Mouse (Mus musculus) limb, embryonic 11.5 days (tissue): ENCODE measurements around the gene Olfr1512. TPM values are rescaled to one million over a fixed set of nuclear protein-coding genes. Genes with fewer than 3 reads are reported as not detected.
A peak's percentile ranks its signal among the peaks of the same experiment; 100 is the strongest.
"Not testable (repeated sequence)": the region's sequence is repeated elsewhere in the genome, so short reads cannot be mapped to it uniquely, and the experiment has no call there.

Source experiments
- ATAC-seq: fragments of 200-750 bp; cut with Nextera tagmentation; 2 replicates; pipeline ENCODE4 v1.8.0; 2017; ENCODE audit warnings: low read depth; ENCODE audit not compliant: insufficient number of reproducible peaks, low FRiP score, low TSS enrichment
- DNase-seq: peaks from one replicate; pipeline ENCODE4 v3.0.0-alpha.2; 2015; ENCODE audit warnings: low spot score
- H3K27ac ChIP-seq: fragments of 300-500 bp; sonication (generic); replicated peaks from 2 replicates; pipeline ENCODE4 v1.5.1; 2014; ENCODE audit warnings: low read depth, mild to moderate bottlenecking, low read length
- H3K27me3 ChIP-seq: fragments of 300-500 bp; sonication (generic); 2 replicates; pipeline ENCODE4 v1.6.1; 2014; ENCODE audit warnings: mild to moderate bottlenecking, low read length, mixed read lengths; ENCODE audit not compliant: control insufficient read depth, insufficient read depth
- H3K36me3 ChIP-seq: fragments of 300-500 bp; sonication (generic); 2 replicates; pipeline ENCODE4 v1.6.1; 2014; ENCODE audit warnings: mild to moderate bottlenecking, low read length, moderate library complexity, mixed read lengths; ENCODE audit not compliant: control insufficient read depth, insufficient read depth
- H3K4me1 ChIP-seq: fragments of 300-500 bp; sonication (generic); 2 replicates; pipeline ENCODE4 v1.6.1; 2014; ENCODE audit warnings: low read length, mixed read lengths; ENCODE audit not compliant: control insufficient read depth, insufficient read depth
- H3K4me2 ChIP-seq: fragments of 300-500 bp; sonication (generic); 2 replicates; pipeline ENCODE4 v1.6.1; 2014; ENCODE audit warnings: low read depth, mild to moderate bottlenecking, moderate library complexity; ENCODE audit not compliant: severe bottlenecking
- H3K4me3 ChIP-seq: fragments of 300-500 bp; sonication (generic); 2 replicates; pipeline ENCODE4 v1.5.1; 2014; ENCODE audit warnings: low read depth, low read length
- H3K9ac ChIP-seq: fragments of 300-500 bp; sonication (generic); 2 replicates; pipeline ENCODE4 v1.6.1; 2014; ENCODE audit warnings: mild to moderate bottlenecking, low read length
- H3K9me3 ChIP-seq: fragments of 300-500 bp; sonication (generic); 2 replicates; pipeline ENCODE4 v1.6.1; 2016; ENCODE audit warnings: low read length; ENCODE audit not compliant: control insufficient read depth
- WGBS: fragments of 180-500 bp; shearing (Covaris S2); extraction: QIAGEN DNeasy Blood & Tissue Kit; methylation state at CpG from one replicate; pipeline ENCODE4 v1.1.7; 2014; 5-methylcytosine and 5-hydroxymethylcytosine counted together
- polyA plus RNA-seq: library from polyadenylated mRNA; unstranded; fragments of >200 nt; fragmentation: Nextera tagmentation; extraction: Ambion mirVana; gene quantifications from 2 replicates; pipeline ENCODE4 v1.2.1, GENCODE M21; 2014

The Olfr1512 gene
- polyA plus RNA-seq: not detected in 2 replicates

GRCm38 (mm10) chr14:52379068-52379467, at the start of gene Olfr1512:
Gene Olfr1512 (minus strand): TSS chr14:52379168.
- Histone ChIP-seq H3K4me1 (no peaks in the 10 kb centered on the region), H3K36me3 (no peaks in the 10 kb centered on the region), H3K4me3 (no peak within 1 kb of the TSS), H3K27ac (no peak within 1 kb of the TSS), H3K4me2 (no peak within 1 kb of the TSS), H3K9ac (no peak within 1 kb of the TSS), H3K27me3 (no peaks in the 10 kb centered on the region), H3K9me3 (no peaks in the 10 kb centered on the region)
- ATAC-seq (no peak), DNase-seq (no peak)
- 78% methylated on average over 2 of the region's 2 CpGs for WGBS

DNA sequence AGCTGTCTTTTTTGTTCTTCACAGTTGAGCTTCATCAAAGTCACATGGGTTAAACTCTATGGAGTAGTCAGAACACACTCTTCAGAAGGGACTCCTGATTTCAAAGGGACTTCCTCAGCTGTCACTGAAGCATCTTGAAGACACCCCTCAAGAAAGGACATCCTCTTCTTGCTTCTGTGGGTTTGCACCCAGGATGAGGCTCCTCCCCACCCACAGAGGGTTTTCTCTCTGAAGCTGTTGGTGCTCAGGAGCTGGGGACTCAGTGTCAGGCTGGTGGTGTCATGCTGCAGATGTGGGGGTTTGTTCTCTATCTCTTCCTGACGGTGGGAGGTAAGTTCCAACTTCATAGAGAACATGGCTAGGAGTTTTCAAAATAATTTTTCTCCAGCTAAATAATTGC, 48.7 kb upstream of the Olfr1512 start:
- H3K9me3 ChIP-seq: no peaks in the 10 kb centered on the region
- H3K27me3 ChIP-seq: no peaks in the 10 kb centered on the region
- ATAC-seq (no peak), DNase-seq (no peak)
- H3K4me2 ChIP-seq: no peak overlapping the region
- no peaks in the 10 kb centered on the region for H3K4me1 ChIP-seq
- H3K27ac ChIP-seq: no peak overlapping the region
- 94% methylated on average over 1 of the region's 1 CpGs for WGBS
- H3K9ac ChIP-seq: no peak overlapping the region
- H3K36me3 ChIP-seq: no peaks in the 10 kb centered on the region
- H3K4me3 ChIP-seq: no peak overlapping the region

GRCm38 (mm10) chr14:52414273-52414672, 35.3 kb upstream of the Olfr1512 start, which contains the start of gene Olfr1510:
Gene Olfr1510 (minus strand): TSS chr14:52414373.
- H3K9ac ChIP-seq: no peak within 1 kb of the TSS
- no peak within 1 kb of the TSS for H3K4me2 ChIP-seq
- ATAC-seq (no peak), DNase-seq (no peak)
- H3K4me3 ChIP-seq: no peak within 1 kb of the TSS
- no peak within 1 kb of the TSS for H3K27ac ChIP-seq
- no peaks in the 10 kb centered on the region for H3K36me3 ChIP-seq
- no peaks in the 10 kb centered on the region for H3K9me3 ChIP-seq
- no peaks in the 10 kb centered on the region for H3K4me1 ChIP-seq
- 93% methylated on average over 3 of the region's 3 CpGs for whole genome bisulfite sequencing
- H3K27me3 ChIP-seq: no peaks in the 10 kb centered on the region

DNA sequence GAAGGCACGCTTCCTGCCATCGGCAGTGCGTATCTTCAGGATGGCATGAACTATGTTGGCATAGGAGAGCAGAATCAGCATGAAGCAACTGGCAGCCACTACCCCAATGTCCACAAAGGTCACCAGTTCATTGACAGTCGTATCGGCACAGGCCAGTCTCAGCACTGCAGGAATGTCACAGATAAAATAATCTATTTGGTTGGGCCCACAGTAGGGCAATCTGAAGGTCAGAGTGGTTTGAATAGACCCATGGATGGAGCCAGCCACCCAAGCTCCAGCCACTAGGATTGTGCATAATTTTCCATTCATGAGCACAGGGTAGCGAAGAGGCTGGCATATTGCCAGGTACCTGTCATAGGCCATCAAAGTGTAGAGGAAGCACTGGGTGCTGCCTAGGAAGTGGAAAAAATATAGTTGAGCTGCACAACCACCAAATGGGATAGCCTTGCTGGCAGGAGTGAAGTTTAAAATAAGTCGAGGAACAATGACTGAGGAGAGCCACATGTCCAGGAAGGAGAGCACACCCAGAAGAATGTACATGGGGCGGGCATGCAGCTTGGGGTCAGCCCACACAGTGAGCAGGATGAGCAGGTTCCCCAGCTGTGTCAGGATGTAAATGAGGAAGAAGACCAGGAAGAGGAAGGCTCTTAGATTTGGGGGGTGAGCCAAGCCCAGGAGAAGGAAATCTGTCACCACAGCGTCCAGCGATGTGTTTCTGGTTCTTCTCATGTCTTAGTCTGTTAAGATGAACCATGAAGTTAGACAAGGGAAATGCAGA, 31.4 kb upstream of the Olfr1512 start:
- ATAC-seq: peak; percentile 51; the same call in 1 of the 2 replicates
- not testable (repeated sequence) for H3K27ac ChIP-seq, DNase-seq, H3K27me3 ChIP-seq, H3K36me3 ChIP-seq, H3K4me3 ChIP-seq, H3K4me1 ChIP-seq, H3K9me3 ChIP-seq, H3K9ac ChIP-seq, H3K4me2 ChIP-seq
- WGBS: 90% methylated on average over 7 of the region's 10 CpGs

DNA sequence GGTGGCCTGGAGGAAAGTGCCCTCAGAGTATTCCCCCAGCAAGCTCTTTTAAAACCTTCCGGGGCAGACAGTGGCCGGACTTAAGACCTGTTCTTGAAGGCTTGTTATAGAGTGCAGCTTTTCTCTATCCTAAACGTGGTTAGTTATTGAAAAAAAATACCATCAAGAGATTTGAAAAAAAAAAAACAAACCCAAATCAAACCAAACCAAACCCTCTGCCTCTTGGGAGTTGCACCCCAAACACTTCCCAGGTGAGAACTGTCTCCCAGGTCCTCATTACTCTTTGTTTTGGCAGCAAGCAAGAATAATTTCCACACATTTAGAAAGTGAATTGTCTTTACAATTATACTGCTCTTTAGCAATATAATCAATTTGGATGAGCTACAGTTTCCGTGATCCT, 18.3 kb upstream of the Olfr1512 start, which contains the start of gene Olfr1511:
Gene Olfr1511, minus strand, starts transcription at position 101 of the 400 bp plus-strand sequence.
- H3K27ac ChIP-seq: no peak within 1 kb of the TSS
- DNase-seq (no peak), ATAC-seq (no peak)
- H3K27me3 ChIP-seq: no peaks in the 10 kb centered on the region
- 84% methylated on average over 4 of the region's 4 CpGs for WGBS
- no peaks in the 10 kb centered on the region for H3K9me3 ChIP-seq
- H3K4me3 ChIP-seq: no peak within 1 kb of the TSS
- H3K4me1 ChIP-seq: no peaks in the 10 kb centered on the region
- H3K9ac ChIP-seq: no peak within 1 kb of the TSS
- no peak within 1 kb of the TSS for H3K4me2 ChIP-seq
- H3K36me3 ChIP-seq: no peaks in the 10 kb centered on the region

GRCm38 (mm10) chr14:52390084-52390848, 11.3 kb upstream of the Olfr1512 start:
- DNase-seq, H3K9ac ChIP-seq, H3K4me3 ChIP-seq, H3K9me3 ChIP-seq, H3K36me3 ChIP-seq, ATAC-seq, H3K27me3 ChIP-seq, H3K4me2 ChIP-seq, H3K4me1 ChIP-seq, H3K27ac ChIP-seq: not testable (repeated sequence)
- 93% methylated on average over 8 of the region's 9 CpGs for WGBS

- H3K27me3 ChIP-seq: no peaks in the 10 kb centered on the region
- H3K36me3 ChIP-seq: no peaks in the 10 kb centered on the region
- H3K27ac ChIP-seq: no peak overlapping the region
- no peak overlapping the region for H3K4me2 ChIP-seq
- no peaks in the 10 kb centered on the region for H3K9me3 ChIP-seq
- ATAC-seq: no peak
- H3K4me3 ChIP-seq: no peak overlapping the region
- no peak overlapping the region for H3K9ac ChIP-seq
- 92% methylated on average over 3 of the region's 3 CpGs for WGBS
- no peak for DNase-seq
- no peaks in the 10 kb centered on the region for H3K4me1 ChIP-seq
These were observed 10.2 kb downstream of the Olfr1512 start for GRCm38 (mm10) chr14:52368741-52369140.

- H3K9ac ChIP-seq: no peak within 1 kb of the TSS
- H3K4me3 ChIP-seq: no peak within 1 kb of the TSS
- DNase-seq: no peak
- WGBS: 82% methylated on average over 4 of the region's 4 CpGs
- no peak within 1 kb of the TSS for H3K4me2 ChIP-seq
- H3K27ac ChIP-seq: no peak within 1 kb of the TSS
- ATAC-seq: no peak
- H3K27me3 ChIP-seq: no peaks in the 10 kb centered on the region
- H3K36me3 ChIP-seq: no peaks in the 10 kb centered on the region
- no peaks in the 10 kb centered on the region for H3K4me1 ChIP-seq
- H3K9me3 ChIP-seq: no peaks in the 10 kb centered on the region
These were observed 22.7 kb downstream of the Olfr1512 start, which contains the start of gene Olfr1513 for GRCm38 (mm10) chr14:52356308-52356707. Gene Olfr1513 (minus strand): TSS chr14:52356408.
